Mouse (Mus musculus) neural tube, embryonic 14.5 days (tissue): ENCODE results near the gene Nyap1. TPM values are rescaled to one million over a fixed set of nuclear protein-coding genes. Genes with fewer than 3 reads are reported as not detected.

Experiments used
- ATAC-seq: fragments of 200-750 bp; cut with Nextera tagmentation; 2 replicates; pipeline ENCODE4 v1.8.0; 2017; ENCODE audit warnings: low read depth, mild to moderate bottlenecking, moderate TSS enrichment, moderate library complexity
- H3K27ac ChIP-seq: fragments of 300-500 bp; sonication (generic); 2 replicates; pipeline ENCODE4 v1.5.1; 2014; ENCODE audit warnings: low read depth, mild to moderate bottlenecking, control low read depth, low read length, moderate library complexity, mixed read lengths
- H3K27me3 ChIP-seq: fragments of 300-500 bp; sonication (generic); 2 replicates; pipeline ENCODE4 v1.6.1; 2014; ENCODE audit warnings: low read length; ENCODE audit not compliant: control insufficient read depth, insufficient read depth
- H3K36me3 ChIP-seq: fragments of 300-500 bp; sonication (generic); 2 replicates; pipeline ENCODE4 v1.6.1; 2014; ENCODE audit warnings: low read length, mixed read lengths; ENCODE audit not compliant: control insufficient read depth, insufficient read depth
- H3K4me1 ChIP-seq: fragments of 300-500 bp; sonication (generic); 2 replicates; pipeline ENCODE4 v1.6.1; 2014; ENCODE audit warnings: low read length; ENCODE audit not compliant: control insufficient read depth, insufficient read depth
- H3K4me2 ChIP-seq: fragments of 300-500 bp; sonication (generic); 2 replicates; pipeline ENCODE4 v1.6.1; 2014; ENCODE audit warnings: mild to moderate bottlenecking, low read depth, low read length, control low read depth
- H3K4me3 ChIP-seq: fragments of 300-500 bp; sonication (generic); 2 replicates; pipeline ENCODE4 v1.5.1; 2014; ENCODE audit warnings: low read depth, low read length, control low read depth, mixed read lengths
- H3K9ac ChIP-seq: fragments of 300-500 bp; sonication (generic); replicated peaks from 2 replicates; pipeline ENCODE4 v1.6.1; 2014; ENCODE audit warnings: low read depth, mild to moderate bottlenecking, control low read depth, low read length, mixed read lengths
- H3K9me3 ChIP-seq: fragments of 300-500 bp; sonication (generic); 2 replicates; pipeline ENCODE4 v1.6.1; 2016; ENCODE audit warnings: low read length; ENCODE audit not compliant: control insufficient read depth
- WGBS: fragments of 180-500 bp; shearing (Covaris S2); extraction: QIAGEN DNeasy Blood & Tissue Kit; methylation state at CpG from one replicate; pipeline ENCODE4 v1.1.7; 2014; 5-methylcytosine and 5-hydroxymethylcytosine counted together
- polyA plus RNA-seq: library from polyadenylated mRNA; unstranded; fragments of >200 nt; fragmentation: Nextera tagmentation; extraction: Ambion mirVana; gene quantifications from 2 replicates; pipeline ENCODE4 v1.2.1, GENCODE M21; 2014

The Nyap1 gene
- polyA plus RNA-seq, 1 experiment from 2014 or later: 13.6 TPM

- Histone ChIP-seq H3K9ac (no peak overlapping the region), H3K9me3 (no peaks in the 10 kb centered on the region), H3K27ac (no peak overlapping the region), H3K36me3 (no peaks in the 10 kb centered on the region), H3K4me3 (no peak overlapping the region), H3K4me2 (no peak overlapping the region), H3K27me3 (no peaks in the 10 kb centered on the region), H3K4me1 (no peaks in the 10 kb centered on the region)
- ATAC-seq: no peak
Measured at GRCm38 (mm10) chr5:137772755-137773154, 31.3 kb upstream of the Nyap1 start.

GRCm38 (mm10) chr5:137770709-137771108 is 29.3 kb upstream of the Nyap1 start:
- Histone ChIP-seq H3K36me3 (no peaks in the 10 kb centered on the region), H3K27me3 (no peaks in the 10 kb centered on the region), H3K9me3 (no peaks in the 10 kb centered on the region), H3K4me3 (no peak overlapping the region), H3K27ac (no peak overlapping the region), H3K4me1 (no peaks in the 10 kb centered on the region), H3K4me2 (no peak overlapping the region), H3K9ac (no peak overlapping the region)
- WGBS: 53% methylated on average over 2 of the region's 2 CpGs
- ATAC-seq: no peak; the same call in 1 of the 2 replicates

- H3K27me3 ChIP-seq: no peaks in the 10 kb centered on the region
- no peak overlapping the region for H3K4me3 ChIP-seq
- no peak overlapping the region for H3K9ac ChIP-seq
- H3K36me3 ChIP-seq: no peaks in the 10 kb centered on the region
- no peak overlapping the region for H3K27ac ChIP-seq
- H3K9me3 ChIP-seq: no peaks in the 10 kb centered on the region
- H3K4me2 ChIP-seq: no peak overlapping the region
- peak; percentile 60 for ATAC-seq
- H3K4me1 ChIP-seq: no peaks in the 10 kb centered on the region
- WGBS: 21% methylated on average over 1 of the region's 1 CpGs
Measured at GRCm38 (mm10) chr5:137768475-137768874, 27.1 kb upstream of the Nyap1 start.

GRCm38 (mm10) chr5:137766270-137766669 is 24.9 kb upstream of the Nyap1 start:
- Histone ChIP-seq H3K27ac (no peak overlapping the region), H3K9me3 (no peaks in the 10 kb centered on the region), H3K9ac (no peak overlapping the region), H3K4me2 (no peak overlapping the region), H3K36me3 (no peaks in the 10 kb centered on the region), H3K4me1 (no peaks in the 10 kb centered on the region), H3K4me3 (no peak overlapping the region), H3K27me3 (no peaks in the 10 kb centered on the region)
- WGBS: 60% methylated on average over 3 of the region's 3 CpGs
- ATAC-seq: no peak

- Histone ChIP-seq H3K4me2 (no peak overlapping the region), H3K36me3 (no peaks in the 10 kb centered on the region), H3K9me3 (no peaks in the 10 kb centered on the region), H3K4me3 (no peak overlapping the region), H3K27ac (no peak overlapping the region), H3K9ac (no peak overlapping the region), H3K4me1 (no peaks in the 10 kb centered on the region), H3K27me3 (no peaks in the 10 kb centered on the region)
- 58% methylated on average over 9 of the region's 9 CpGs for WGBS
- no peak for ATAC-seq
Measured at GRCm38 (mm10) chr5:137764609-137765340, 23.4 kb upstream of the Nyap1 start.

GRCm38 (mm10) chr5:137759971-137760412 is 18.6 kb upstream of the Nyap1 start:
- H3K27me3 ChIP-seq: no peaks in the 10 kb centered on the region
- WGBS: 21% methylated on average over 4 of the region's 4 CpGs
- no peak overlapping the region for H3K9ac ChIP-seq
- no peak overlapping the region for H3K4me3 ChIP-seq
- ATAC-seq: peak; percentile 85
- H3K9me3 ChIP-seq: no peaks in the 10 kb centered on the region
- H3K4me2 ChIP-seq: no peak overlapping the region
- H3K27ac ChIP-seq: no peak overlapping the region
- H3K36me3 ChIP-seq: no peaks in the 10 kb centered on the region
- H3K4me1 ChIP-seq: peaks cover 6% of the 10 kb centered on the region; the same call in 1 of the 2 replicates

GRCm38 (mm10) chr5:137758921-137759534 is 17.6 kb upstream of the Nyap1 start:
- no peaks in the 10 kb centered on the region for H3K9me3 ChIP-seq

GRCm38 (mm10) chr5:137757887-137758286 is 16.5 kb upstream of the Nyap1 start:
- Histone ChIP-seq H3K27me3 (no peaks in the 10 kb centered on the region), H3K9me3 (no peaks in the 10 kb centered on the region), H3K4me1 (peaks cover 6% of the 10 kb centered on the region; the same call in 1 of the 2 replicates), H3K36me3 (0 out of 2 replicates have a peak, but pooled peaks cover 3% of the 10 kb centered on the region), H3K27ac (no peak overlapping the region), H3K4me2 (peak overlapping the region; percentile 30; the same call in 1 of the 2 replicates), H3K4me3 (no peak overlapping the region), H3K9ac (no peak overlapping the region)
- WGBS: 55% methylated on average over 6 of the region's 6 CpGs
- ATAC-seq: peak; percentile 77

More at GRCm38 (mm10) chr5:137758921-137759534, 17.6 kb upstream of the Nyap1 start:
- WGBS: 88% methylated on average over 19 of the region's 19 CpGs
- H3K9ac ChIP-seq: 0 out of 2 replicates have a peak overlapping the region, but pooled peaks have one; percentile 8
- peak overlapping the region; percentile 64 for H3K27ac ChIP-seq
- no peak overlapping the region for H3K4me3 ChIP-seq
- no peaks in the 10 kb centered on the region for H3K36me3 ChIP-seq
- ATAC-seq: no peak
- H3K4me2 ChIP-seq: peak overlapping the region; percentile 30
- peaks cover 6% of the 10 kb centered on the region; the same call in 1 of the 2 replicates for H3K4me1 ChIP-seq
- no peaks in the 10 kb centered on the region for H3K27me3 ChIP-seq
